Mouse (Mus musculus) myocyte (in vitro differentiated cells): ENCODE data around the gene Nudt7.

ENCODE experiments used
- CEBPB ChIP-seq: IDR thresholded peaks from 2 replicates; pipeline ENCODE4 v1.6.1; 2011; ENCODE audit warnings: mild to moderate bottlenecking, moderate library complexity; ENCODE audit not compliant: poor library complexity, insufficient read depth, severe bottlenecking
- POLR2A ChIP-seq: IDR thresholded peaks from one replicate; pipeline ENCODE4 v1.6.1; 2011; ENCODE audit warnings: low read depth, mild to moderate bottlenecking, control low read depth, moderate library complexity; ENCODE audit not compliant: insufficient read length
- REST ChIP-seq: IDR thresholded peaks from one replicate; pipeline ENCODE4 v1.6.1; 2011; ENCODE audit warnings: mild to moderate bottlenecking, control low read depth, moderate library complexity; ENCODE audit not compliant: insufficient read depth, insufficient read length
- USF1 ChIP-seq: IDR thresholded peaks from one replicate; pipeline ENCODE4 v1.6.1; 2011; ENCODE audit warnings: low read depth, mild to moderate bottlenecking, control low read depth, moderate library complexity

DNA sequence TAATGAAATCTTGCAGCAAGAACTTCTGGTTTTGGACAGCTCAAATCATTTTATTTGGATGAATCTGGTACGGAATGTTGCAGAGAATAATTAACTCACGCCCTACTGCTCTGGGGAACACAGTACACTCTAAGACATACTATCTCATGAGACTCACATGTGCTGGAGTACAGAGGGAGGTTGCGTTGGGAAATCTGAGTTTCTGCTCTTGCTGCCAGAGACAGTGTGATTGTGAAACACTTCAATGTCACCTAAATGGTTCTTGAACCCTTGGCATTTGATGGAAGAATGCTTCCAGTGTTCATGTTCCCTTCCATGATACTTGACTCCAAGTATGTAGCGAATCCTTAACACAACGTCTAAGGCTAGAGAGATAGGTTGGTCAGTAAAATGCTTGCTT is 27.4 kb upstream of the Nudt7 start:
- TF ChIP-seq POLR2A (no peak), CEBPB (no peak), REST (no peak), USF1 (no peak)
